Mouse (Mus musculus): ENCODE measurements around the gene Slc4a4.
A peak's percentile ranks its signal among the peaks of the same experiment; 100 is the strongest.

The Slc4a4 gene

GRCm38 (mm10) chr5:88886668-88887555 lies at the start of gene Slc4a4:
Slc4a4 (plus strand) TSS chr5:88886818.
- DNase-seq, result peak; percentile 47

- no peak for DNase-seq
These were observed 46.4 kb upstream of the Slc4a4 start for GRCm38 (mm10) chr5:88840080-88840798.

GRCm38 (mm10) chr5:88857311-88857710 lies 29.3 kb upstream of the Slc4a4 start:
- no peak for DNase-seq

GRCm38 (mm10) chr5:88857801-88858200 lies 28.8 kb upstream of the Slc4a4 start:
- peak; percentile 8 for DNase-seq

GRCm38 (mm10) chr5:88858226-88858625 lies 28.4 kb upstream of the Slc4a4 start:
- DNase-seq, result no peak

- peak; percentile 58 for DNase-seq
These were observed 24.5 kb upstream of the Slc4a4 start for GRCm38 (mm10) chr5:88862163-88862562.

GRCm38 (mm10) chr5:88862794-88863193 lies 23.8 kb upstream of the Slc4a4 start:
- DNase-seq, result no peak

GRCm38 (mm10) chr5:88884101-88884500 lies 2.5 kb upstream of the Slc4a4 start:
- peak; percentile 62 for DNase-seq

GRCm38 (mm10) chr5:88885503-88885902 lies 1.1 kb upstream of the Slc4a4 start:
- peak; percentile 17 for DNase-seq

GRCm38 (mm10) chr5:88885944-88886343 lies 674 bp upstream of the Slc4a4 start:
- no peak for DNase-seq

GRCm38 (mm10) chr5:88886349-88886667 lies 310 bp upstream of the Slc4a4 start:
- DNase-seq, result no peak

GRCm38 (mm10) chr5:88887556-88888412 lies 1.2 kb downstream of the Slc4a4 start:
- peak; percentile 30 for DNase-seq

GRCm38 (mm10) chr5:88888413-88888700 lies 1.7 kb downstream of the Slc4a4 start:
- no peak for DNase-seq

- no peak for DNase-seq
These were observed 2.7 kb downstream of the Slc4a4 start for GRCm38 (mm10) chr5:88889326-88889725.

GRCm38 (mm10) chr5:88890146-88890545 lies 3.5 kb downstream of the Slc4a4 start:
- no peak for DNase-seq

- DNase-seq, result no peak
These were observed 10.0 kb downstream of the Slc4a4 start for GRCm38 (mm10) chr5:88896574-88896973.

GRCm38 (mm10) chr5:88903111-88903510 lies 16.5 kb downstream of the Slc4a4 start:
- no peak for DNase-seq

- DNase-seq, result no peak
These were observed 16.9 kb downstream of the Slc4a4 start for GRCm38 (mm10) chr5:88903526-88903925.

- no peak for DNase-seq
These were observed 18.2 kb downstream of the Slc4a4 start for GRCm38 (mm10) chr5:88904841-88905240.

- no peak for DNase-seq
These were observed 21.0 kb downstream of the Slc4a4 start for GRCm38 (mm10) chr5:88907615-88908014.

GRCm38 (mm10) chr5:88912629-88913028 lies 26.0 kb downstream of the Slc4a4 start:
- DNase-seq, result peak; percentile 26

- DNase-seq, result no peak
These were observed 28.5 kb downstream of the Slc4a4 start for GRCm38 (mm10) chr5:88915082-88915481.

GRCm38 (mm10) chr5:88916501-88916971 lies 29.9 kb downstream of the Slc4a4 start:
- no peak for DNase-seq

All from lung, postnatal 36 days (tissue).